Mouse (Mus musculus) heart, postnatal 25 days (tissue): ENCODE results near the gene Sh3bp5. TPM values are rescaled to one million over a fixed set of nuclear protein-coding genes. Genes with fewer than 3 reads are reported as not detected.

ENCODE experiments used
- DNase-seq: peaks from one replicate; pipeline ENCODE4 v3.0.0; 2022; ENCODE audit warnings: low spot score
- intact Hi-C: fragments of 180-260 bp; cut with DNase I; formaldehyde crosslinking; loops from one replicate; pipeline ENCODE4 v1.15.1; 2025
- total RNA-seq, 2 experiments: library from RNA; stranded (reverse); gene quantifications; 2 replicates each; pipeline ENCODE4 v1.2.3; 2021

Sh3bp5 gene
- total RNA-seq, 2 experiments from 2014 or later = 41.0 to 58.1 TPM

DNA sequence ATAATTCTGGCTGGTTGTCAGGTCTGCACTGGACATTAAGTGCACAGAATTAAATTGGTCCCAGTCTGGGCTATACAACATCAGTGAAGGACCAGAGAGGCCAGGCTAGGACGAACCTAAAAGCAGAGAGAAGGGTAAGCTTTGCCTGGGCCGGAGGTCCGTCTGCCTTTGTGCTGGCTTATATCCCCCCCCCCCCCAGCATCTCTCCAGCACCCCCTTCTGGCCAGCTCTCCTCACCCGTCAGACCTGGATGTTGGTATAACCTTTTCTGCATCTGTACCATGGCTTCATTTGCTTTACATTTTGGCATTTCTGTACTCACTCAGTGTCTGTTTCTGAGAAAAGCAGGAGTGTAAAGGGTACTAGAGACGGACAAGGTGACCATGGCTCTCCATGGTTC lies 110.3 kb downstream of the Sh3bp5 start:
- no peak for DNase-seq
- intact Hi-C loops = loop anchor here (2.0 kb wide), 1 partner anchor 53 kb away; no protein-coding TSS in a partner anchor

DNA sequence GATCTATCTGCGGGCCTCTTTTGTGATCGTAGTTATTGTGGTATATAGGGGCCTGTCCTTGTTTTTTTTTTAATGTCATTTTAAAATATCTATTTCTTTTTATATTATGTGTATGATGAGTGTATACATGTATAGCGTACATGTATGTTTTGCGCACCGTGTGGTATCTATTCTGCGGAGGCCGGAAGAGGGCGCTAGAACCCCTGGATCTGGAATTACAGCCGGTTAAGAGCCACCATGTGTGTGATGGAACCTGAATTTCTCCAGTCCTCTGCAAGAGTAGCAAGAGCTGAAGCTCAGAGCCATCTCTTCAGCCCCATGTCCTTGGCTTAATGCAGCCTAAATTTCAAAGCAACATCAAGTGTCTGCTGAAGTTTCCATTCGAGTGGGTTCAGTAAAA lies 111.0 kb downstream of the Sh3bp5 start:
- intact Hi-C loops = loop anchor here (2.0 kb wide), 1 partner anchor 52 kb away; no protein-coding TSS in a partner anchor

DNA sequence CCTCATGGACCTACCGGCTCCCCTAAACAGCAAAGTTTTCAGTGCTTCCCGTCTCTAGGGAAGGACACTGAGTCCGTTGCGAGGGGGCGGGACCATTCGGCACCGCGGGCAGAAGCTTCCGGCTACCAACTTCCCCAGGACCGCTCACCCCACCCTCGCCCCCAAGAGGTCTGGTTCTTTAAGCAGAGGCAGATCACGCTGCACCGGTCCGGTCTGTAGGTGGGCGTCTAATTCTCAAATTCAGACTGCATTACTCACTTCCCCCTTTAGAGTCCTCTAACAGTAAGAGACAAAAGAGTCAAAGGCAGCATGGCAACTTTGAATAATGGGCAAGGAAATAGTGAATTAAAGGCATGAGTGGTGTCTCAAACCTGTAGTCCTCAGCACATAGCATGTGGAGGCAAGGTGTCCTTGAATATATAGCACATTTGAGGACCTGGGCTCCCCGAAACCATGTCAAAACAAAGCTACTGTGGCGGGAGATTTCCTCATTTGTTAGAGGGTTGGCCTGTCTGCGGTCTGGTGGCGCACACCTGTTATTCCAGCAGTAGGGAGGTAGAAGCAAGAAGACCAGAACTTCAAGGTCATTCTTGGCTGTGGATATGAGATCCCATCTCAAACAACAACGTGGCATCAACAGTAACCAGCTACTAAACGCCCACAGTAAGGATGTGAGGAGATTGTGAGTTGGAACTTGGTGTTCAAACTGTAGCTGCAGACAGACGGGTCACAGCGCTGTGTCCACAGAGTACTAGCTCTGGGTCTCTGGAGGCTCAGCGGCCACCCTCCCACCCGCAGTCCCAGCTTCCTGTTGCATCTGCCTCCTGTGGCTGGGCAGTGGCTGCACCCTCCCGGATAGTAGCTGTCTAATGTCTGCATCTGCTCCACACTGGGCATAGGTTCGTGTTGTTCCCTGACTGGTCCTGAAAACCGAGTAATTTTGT lies 111.8 kb downstream of the Sh3bp5 start, which contains the start of gene Dnah1:
Gene Dnah1 (minus strand): TSS at position 48 of the 944 bp plus-strand sequence.
- intact Hi-C loops = loop anchor here (2.0 kb wide), 1 partner anchor 51 kb away; no protein-coding TSS in a partner anchor
- DNase-seq = peak; percentile 19

More for the DNA sequence above, 111.0 kb downstream of the Sh3bp5 start:
- DNase-seq = no peak

DNA sequence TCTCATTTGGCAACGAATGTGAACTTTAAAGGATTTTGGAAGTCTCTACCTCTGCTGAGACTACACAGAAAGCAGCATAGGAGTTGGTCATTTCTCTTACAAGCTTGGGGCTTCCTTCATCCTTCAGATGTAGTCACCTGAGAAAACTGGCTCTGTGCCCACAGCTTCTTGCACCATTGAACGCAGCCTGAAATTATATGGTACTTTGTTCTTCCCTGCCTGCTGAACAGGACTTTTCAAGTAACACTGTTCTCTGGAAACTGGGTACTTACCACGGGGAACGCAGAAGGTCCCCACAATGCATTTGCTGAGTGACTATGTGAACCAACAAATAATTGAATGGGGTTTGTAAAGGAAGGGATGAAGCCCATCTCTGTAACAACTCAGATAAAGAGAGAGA lies 112.7 kb downstream of the Sh3bp5 start:
- intact Hi-C loops = no loop called here
- DNase-seq = no peak

DNA sequence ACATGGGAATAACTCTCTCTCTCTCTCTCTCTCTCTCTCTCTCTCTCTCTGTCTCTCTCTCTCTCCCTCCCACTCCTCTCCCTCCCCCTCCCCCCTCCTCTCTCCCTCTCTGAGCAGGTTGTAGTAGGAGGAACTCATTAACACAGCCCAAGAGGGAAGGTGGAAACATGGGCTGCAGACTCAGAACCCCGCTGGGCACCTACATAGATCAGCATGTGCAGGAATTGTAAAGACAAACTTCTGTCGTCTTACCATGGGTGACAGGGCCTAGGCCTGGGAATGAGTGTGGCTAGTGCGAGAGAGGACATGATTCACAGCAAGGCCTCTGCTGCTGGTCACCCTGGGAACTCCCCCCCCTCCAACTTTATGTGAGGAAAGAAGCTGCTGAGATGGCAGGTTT lies 113.7 kb downstream of the Sh3bp5 start:
- intact Hi-C loops = no loop called here
- DNase-seq = no peak

DNA sequence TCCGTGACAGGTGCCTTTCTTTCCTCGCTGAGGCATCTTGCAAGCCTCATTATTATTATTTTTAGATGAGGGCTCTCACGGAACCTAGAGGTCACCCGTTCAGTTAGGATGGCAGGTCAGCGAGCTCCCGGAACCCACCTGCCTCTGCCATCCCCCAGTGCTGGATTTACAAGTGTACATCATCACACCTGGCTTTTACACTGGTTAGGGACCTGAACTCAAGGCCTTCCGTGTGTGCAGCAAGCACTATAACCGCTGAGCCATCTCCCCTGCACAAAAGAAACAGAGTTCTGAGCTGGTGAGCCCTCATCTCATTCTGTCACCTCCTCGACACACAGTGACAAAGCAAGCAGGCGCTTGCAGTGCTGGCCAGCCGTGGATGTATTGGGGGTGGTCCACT lies 114.7 kb downstream of the Sh3bp5 start:
- intact Hi-C loops = no loop called here
- DNase-seq = no peak

DNA sequence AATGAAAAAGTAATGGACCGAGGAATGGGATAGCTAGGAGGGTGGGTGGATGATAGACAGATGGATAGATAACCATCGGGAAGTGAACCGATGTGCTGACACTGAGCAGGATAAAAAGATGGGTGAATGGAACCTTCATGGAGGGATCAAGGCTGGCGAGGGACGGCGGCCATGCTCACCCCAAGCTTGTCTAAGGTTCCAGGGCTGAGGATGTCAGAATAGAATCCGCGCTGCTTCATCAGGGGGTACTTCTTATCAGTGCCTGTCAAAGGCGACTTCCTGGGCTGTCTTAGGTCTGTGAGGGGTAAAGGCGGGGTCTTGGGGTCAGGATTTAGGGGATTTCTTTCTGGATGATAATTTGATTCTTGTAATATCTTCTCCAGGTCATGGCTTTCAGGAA lies 116.3 kb downstream of the Sh3bp5 start:
- no peak for DNase-seq
- intact Hi-C loops = no loop called here

DNA sequence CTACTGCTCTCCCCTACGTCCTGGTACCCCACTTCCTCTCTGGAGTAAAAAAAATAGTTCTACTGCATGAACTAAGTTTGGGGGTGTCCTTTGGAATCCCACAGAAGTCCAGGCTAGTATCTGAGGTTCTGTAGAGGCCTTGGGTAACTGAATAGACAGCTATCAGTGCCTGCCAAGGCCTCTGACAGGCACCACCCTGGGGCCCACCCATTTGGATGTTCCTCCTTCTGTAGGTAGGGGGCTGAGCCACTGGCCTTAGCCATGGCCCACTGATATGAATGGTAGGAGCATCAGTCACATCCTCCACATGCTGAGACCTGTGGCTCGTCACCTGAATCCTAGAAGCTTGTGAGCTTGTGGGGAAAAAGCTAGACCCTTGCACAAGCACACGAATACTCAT lies 118.1 kb downstream of the Sh3bp5 start:
- intact Hi-C loops = no loop called here
- no peak for DNase-seq

DNA sequence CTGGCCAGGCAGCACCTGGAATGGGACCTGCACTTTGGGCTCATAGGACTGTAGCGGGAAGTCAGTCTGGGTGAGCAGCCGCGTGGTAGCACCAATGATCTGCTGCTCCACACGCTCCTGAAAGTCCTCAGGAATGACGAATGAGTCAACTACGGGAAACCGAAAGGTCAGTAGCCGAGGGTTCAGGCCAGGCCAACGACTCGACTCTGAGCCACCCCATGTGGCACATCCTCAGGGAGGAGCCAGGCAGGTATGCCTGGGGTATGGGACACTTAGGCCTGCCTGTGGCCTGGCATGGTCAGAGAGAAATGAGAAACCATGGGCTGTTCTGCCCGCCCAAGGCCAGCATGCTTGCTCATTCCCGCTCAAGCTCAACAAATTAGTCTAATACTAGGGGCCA lies 119.3 kb downstream of the Sh3bp5 start:
- intact Hi-C loops = no loop called here
- DNase-seq = no peak

DNA sequence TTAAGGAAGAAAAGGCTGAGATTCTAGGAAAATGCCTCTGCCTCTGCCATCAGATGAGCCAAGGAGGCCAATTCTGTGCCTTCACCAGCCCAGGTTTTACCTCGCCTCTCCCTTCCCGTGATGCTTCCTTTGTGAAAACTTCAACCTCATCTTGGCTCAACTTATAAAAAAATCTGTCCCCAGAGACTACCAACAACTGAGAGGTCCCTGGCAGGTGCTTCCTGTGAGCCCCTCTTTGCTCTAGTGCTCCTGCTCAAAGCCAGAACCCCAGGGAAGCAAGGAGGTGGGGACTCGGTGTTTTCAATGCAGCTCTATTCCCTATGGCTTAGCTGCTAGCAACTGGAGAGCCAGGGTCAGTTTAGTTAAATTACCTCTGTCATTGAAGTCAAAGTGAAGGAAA lies 122.7 kb downstream of the Sh3bp5 start:
- DNase-seq = no peak
- intact Hi-C loops = no loop called here

Other genes starting within 250 kb of the Sh3bp5 start
- gene Tnnc1, start 227.8 kb downstream of the Sh3bp5 start, total RNA-seq = 1,000 to 10,000 TPM; 5,169 to 5,647 TPM
- gene Nisch, start 219.1 kb downstream of the Sh3bp5 start, total RNA-seq = 100 to 1,000 TPM; 145 to 148 TPM
- gene Sema3g, start 218.2 kb downstream of the Sh3bp5 start, total RNA-seq = 10 to 100 TPM; 12.4 to 16.1 TPM
- gene Phf7, start 184.8 kb downstream of the Sh3bp5 start, total RNA-seq = 1 to 10 TPM; 3.4 to 4.1 TPM
- gene Bap1, start 184.6 kb downstream of the Sh3bp5 start, total RNA-seq = 10 to 100 TPM; 39.5 to 45.5 TPM
- gene Dnah1, start 112.2 kb downstream of the Sh3bp5 start, total RNA-seq = under 1 TPM; 0.03 to 0.11 TPM
- gene Capn7, start 99.4 kb downstream of the Sh3bp5 start, total RNA-seq = 10 to 100 TPM; 31.0 to 32.0 TPM
- 10 to 100 TPM; 10.7 to 11.4 TPM for gene Eaf1, start 58.3 kb upstream of the Sh3bp5 start, total RNA-seq
- 10 to 100 TPM in 1 of 2 experiments, 1 to 10 TPM in 1; 8.6 to 11.7 TPM for gene Mettl6, start 59.0 kb upstream of the Sh3bp5 start, total RNA-seq
- 10 to 100 TPM in 1 of 2 experiments, 1 to 10 TPM in 1; 9.3 to 11.9 TPM for gene Colq, start 155.3 kb upstream of the Sh3bp5 start, total RNA-seq
- 1 to 10 TPM in 1 of 2 experiments, under 1 TPM in 1; 0.47 to 1.5 TPM for gene Gm49387, start 204.8 kb upstream of the Sh3bp5 start, total RNA-seq
- gene Btd, start 204.9 kb upstream of the Sh3bp5 start, total RNA-seq = 10 to 100 TPM in 1 of 2 experiments, 1 to 10 TPM in 1; 9.1 to 10.4 TPM
- gene Hacl1, start 205.2 kb upstream of the Sh3bp5 start, total RNA-seq = 10 to 100 TPM in 1 of 2 experiments, 1 to 10 TPM in 1; 5.7 to 13.6 TPM